In the genomic region with DNA sequence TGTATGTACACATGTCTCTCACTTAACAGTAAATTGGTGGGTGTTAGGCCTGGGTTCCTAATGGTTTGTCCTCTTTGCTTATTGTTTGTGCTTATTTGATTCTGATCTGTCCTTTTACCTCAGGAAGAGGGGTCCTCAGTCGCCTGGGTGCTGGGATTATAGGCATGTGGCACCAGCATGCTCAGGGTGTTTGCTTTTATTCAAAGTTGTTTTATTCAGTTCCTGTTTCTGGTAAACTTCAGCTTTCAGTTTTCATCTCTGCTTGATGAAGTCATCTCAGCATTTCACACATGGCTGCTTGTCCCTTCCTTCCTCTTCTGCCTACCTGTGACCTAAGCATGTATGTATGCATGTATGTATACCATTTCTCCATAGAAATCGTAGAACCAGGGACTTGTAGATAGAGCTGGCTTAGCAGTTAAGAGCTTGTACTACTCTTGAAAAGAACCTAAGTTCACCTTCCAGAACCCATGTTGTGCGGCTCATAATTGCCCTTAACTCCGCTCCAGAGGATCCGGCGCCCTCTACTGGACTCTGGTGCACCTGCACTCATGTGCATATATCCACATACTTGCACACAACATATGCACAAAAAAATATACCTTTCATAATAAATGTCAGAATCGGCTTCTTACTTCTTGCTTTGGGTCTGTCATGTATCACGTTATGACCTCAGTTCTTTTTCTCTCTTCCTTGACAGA, we compare ENCODE assay signal across 11 mouse cellular contexts. TPM values are rescaled to one million over a fixed set of nuclear protein-coding genes. Genes with fewer than 3 reads are reported as not detected.
DNase-seq lines count a peak whose midpoint lies in the region; ATAC-seq and TF ChIP-seq lines count a peak whose summit lies in the region.
"Had no signal": no experiment of that assay in that cellular context is flagged by ENCODE, and none has a peak within 500 bp of the region (broad histone marks: within the 10 kb centered on the region; RNA-seq: fewer than 3 reads in every experiment).

No protein-coding gene starts in this region.

- DNase-seq in forebrain, embryonic 11.5 days (ENCODE audit: low spot score), result peak; percentile 46
- no peak for DNase-seq in forebrain, embryonic 10.5 days (ENCODE audit: extremely low spot score, low spot score)
- no peak for DNase-seq in lung, postnatal 0 days (ENCODE audit: low spot score)
- no peak for DNase-seq in lung, postnatal 10 days
- DNase-seq in brain, embryonic 14.5 days (ENCODE audit: low read depth), result no peak
- DNase-seq in urinary bladder, postnatal 4 days (ENCODE audit: low spot score in 2 of 2), result no peak
- no peak for DNase-seq in kidney, postnatal 14 days
- DNase-seq: adrenal gland, postnatal 14 days had no signal

- H3K27ac ChIP-seq in forebrain, embryonic 11.5 days (ENCODE audit: low read depth, low read length), result no peak overlapping the region
- no peak overlapping the region for H3K27ac ChIP-seq in forebrain, embryonic 10.5 days
- H3K27ac ChIP-seq in lung, postnatal 0 days (ENCODE audit: low read length), result no peak overlapping the region
- no peak overlapping the region for H3K27ac ChIP-seq in small intestine, adult 2 months (ENCODE audit: insufficient read depth, low read depth, low read length)
- H3K27ac ChIP-seq: hindbrain, embryonic 10.5 days; neural tube, embryonic 12.5 days had no signal

- H3K4me2 ChIP-seq in forebrain, embryonic 11.5 days (ENCODE audit: low read depth, low read length, severe bottlenecking), result no peak overlapping the region
- no peak overlapping the region for H3K4me2 ChIP-seq in lung, postnatal 0 days (replicated peaks; ENCODE audit: low read depth, low read length)
- H3K4me2 ChIP-seq: neural tube, embryonic 12.5 days had no signal

- WGBS in forebrain, embryonic 11.5 days, result 96% methylated on average over 8 of the region's 8 CpGs
- WGBS in forebrain, embryonic 10.5 days, result 94% methylated on average over 8 of the region's 8 CpGs
- 97% methylated on average over 8 of the region's 8 CpGs for WGBS in lung, postnatal 0 days
- WGBS in small intestine, adult 2 months, result 95% methylated on average over 8 of the region's 8 CpGs

- no peaks in the 10 kb centered on the region for H3K36me3 ChIP-seq in forebrain, embryonic 11.5 days (ENCODE audit: control insufficient read depth, insufficient read depth, low read length)
- peaks cover 60% of the 10 kb centered on the region for H3K36me3 ChIP-seq in forebrain, embryonic 10.5 days (replicated peaks)
- no peaks in the 10 kb centered on the region for H3K36me3 ChIP-seq in lung, postnatal 0 days (ENCODE audit: insufficient read depth, low read length)
- H3K36me3 ChIP-seq in small intestine, adult 2 months (ENCODE audit: control insufficient read depth, insufficient read depth, low read length), result no peaks in the 10 kb centered on the region

- no peak for TF ChIP-seq POLR2A in brain, embryonic 14.5 days (IDR thresholded peaks at IDR 0.05; ENCODE audit: borderline replicate concordance, extremely low read depth, insufficient read depth, insufficient read length, poor library complexity, severe bottlenecking)
- no peak for TF ChIP-seq POLR2A in small intestine, adult 2 months (IDR thresholded peaks at IDR 0.05; ENCODE audit: low read depth, low read length)

- H3K4me1 ChIP-seq in forebrain, embryonic 11.5 days (replicated peaks; ENCODE audit: control insufficient read depth, insufficient read depth, low read length), result no peaks in the 10 kb centered on the region
- H3K4me1 ChIP-seq in forebrain, embryonic 10.5 days, result peaks cover 19% of the 10 kb centered on the region
- no peaks in the 10 kb centered on the region for H3K4me1 ChIP-seq in lung, postnatal 0 days (ENCODE audit: insufficient read depth, low read depth, low read length)
- peaks cover 5% of the 10 kb centered on the region; the same call in 1 of the 2 replicates for H3K4me1 ChIP-seq in small intestine, adult 2 months (ENCODE audit: control insufficient read depth, insufficient read depth, insufficient read length, low read length)

- H3K4me3 ChIP-seq in forebrain, embryonic 11.5 days (ENCODE audit: low read depth, low read length), result no peak overlapping the region
- H3K4me3 ChIP-seq in forebrain, embryonic 10.5 days, result no peak overlapping the region
- H3K4me3 ChIP-seq in lung, postnatal 0 days (ENCODE audit: low read depth, low read length), result no peak overlapping the region
- H3K4me3 ChIP-seq in small intestine, adult 2 months (ENCODE audit: low read depth, low read length), result no peak overlapping the region
- H3K4me3 ChIP-seq: neural tube, embryonic 12.5 days had no signal

- TF ChIP-seq CTCF in lung, postnatal 0 days (IDR thresholded peaks at IDR 0.05), result peak; percentile 41
- peak; percentile 43; the same call in 1 of the 2 replicates for TF ChIP-seq CTCF in brain, embryonic 14.5 days (IDR thresholded peaks at IDR 0.05; ENCODE audit: borderline replicate concordance, extremely low read depth, insufficient read depth, insufficient read length)
- peak; percentile 38; the same call in 1 of the 2 replicates for TF ChIP-seq CTCF in small intestine, adult 2 months (IDR thresholded peaks at IDR 0.05; ENCODE audit: extremely low read depth, insufficient read length, insufficient replicate concordance, low read depth, low read length)

- TF ChIP-seq EP300 in lung, postnatal 0 days (IDR thresholded peaks at IDR 0.05), result no peak

- no peaks in the 10 kb centered on the region; the same call in 1 of the 2 replicates for H3K27me3 ChIP-seq in forebrain, embryonic 11.5 days (ENCODE audit: control insufficient read depth, insufficient read depth, low read length)
- peaks cover 14% of the 10 kb centered on the region for H3K27me3 ChIP-seq in forebrain, embryonic 10.5 days (ENCODE audit: poor library complexity, severe bottlenecking)
- no peaks in the 10 kb centered on the region for H3K27me3 ChIP-seq in lung, postnatal 0 days (replicated peaks; ENCODE audit: insufficient read depth, low read length)
- H3K27me3 ChIP-seq in small intestine, adult 2 months (ENCODE audit: control insufficient read depth, insufficient read depth, low read length), result peaks cover 9% of the 10 kb centered on the region
- H3K27me3 ChIP-seq: neural tube, embryonic 12.5 days had no signal

- no peak overlapping the region for H3K9ac ChIP-seq in forebrain, embryonic 11.5 days (ENCODE audit: low read length)
- H3K9ac ChIP-seq in lung, postnatal 0 days (replicated peaks; ENCODE audit: low read depth), result no peak overlapping the region
- H3K9ac ChIP-seq: neural tube, embryonic 12.5 days had no signal

- no peaks in the 10 kb centered on the region; the same call in 1 of the 2 replicates for H3K9me3 ChIP-seq in forebrain, embryonic 11.5 days (ENCODE audit: control insufficient read depth, low read length)
- peaks cover 13% of the 10 kb centered on the region for H3K9me3 ChIP-seq in forebrain, embryonic 10.5 days
- no peaks in the 10 kb centered on the region for H3K9me3 ChIP-seq in lung, postnatal 0 days (ENCODE audit: low read length)

- ATAC-seq in forebrain, embryonic 11.5 days (replicated peaks; ENCODE audit: low FRiP score), result no peak
- ATAC-seq in lung, postnatal 0 days, result no peak

RNA-seq across cellular contexts. Expression of a gene that starts 8.2 kb away (rescaled TPM):
- 60.8 and 62.7 TPM in 2 replicates for polyA plus RNA-seq in forebrain, embryonic 11.5 days (2014; fragmentation: Nextera tagmentation; extraction: Ambion mirVana)
- polyA plus RNA-seq in forebrain, embryonic 10.5 days (2016; fragmentation: Nextera tagmentation; extraction: Ambion mirVana), result 54.9 and 57.0 TPM in 2 replicates
- polyA plus RNA-seq in lung, postnatal 0 days (2015; fragmentation: Nextera tagmentation; extraction: Ambion mirVana), result 31.5 and 36.9 TPM in 2 replicates
- polyA plus RNA-seq in brain, embryonic 14.5 days (2012; rRNA removed), result 27.3 and 32.9 TPM in 2 replicates
- polyA plus RNA-seq in small intestine, adult 2 months (2012; rRNA removed), result 4.4 and 4.8 TPM in 2 replicates

RNA-seq across cellular contexts. Expression of a gene that starts 52.2 kb away (rescaled TPM):
- polyA plus RNA-seq in forebrain, embryonic 11.5 days (2014; fragmentation: Nextera tagmentation; extraction: Ambion mirVana), result 36.4 and 39.0 TPM in 2 replicates
- 61.3 and 64.0 TPM in 2 replicates for polyA plus RNA-seq in forebrain, embryonic 10.5 days (2016; fragmentation: Nextera tagmentation; extraction: Ambion mirVana)
- polyA plus RNA-seq in lung, postnatal 0 days (2015; fragmentation: Nextera tagmentation; extraction: Ambion mirVana), result 31.0 and 31.5 TPM in 2 replicates
- polyA plus RNA-seq in brain, embryonic 14.5 days (2012; rRNA removed), result 37.6 and 51.0 TPM in 2 replicates
- polyA plus RNA-seq in small intestine, adult 2 months (2012; rRNA removed), result 6.6 and 9.7 TPM in 2 replicates

RNA-seq across cellular contexts. Expression of a gene that starts 52.3 kb away (rescaled TPM):
- 27.0 and 33.4 TPM in 2 replicates for polyA plus RNA-seq in forebrain, embryonic 11.5 days (2014; fragmentation: Nextera tagmentation; extraction: Ambion mirVana)
- polyA plus RNA-seq in forebrain, embryonic 10.5 days (2016; fragmentation: Nextera tagmentation; extraction: Ambion mirVana), result 33.2 and 36.6 TPM in 2 replicates
- 27.3 and 29.7 TPM in 2 replicates for polyA plus RNA-seq in lung, postnatal 0 days (2015; fragmentation: Nextera tagmentation; extraction: Ambion mirVana)
- polyA plus RNA-seq in brain, embryonic 14.5 days (2012; rRNA removed), result 27.9 and 30.7 TPM in 2 replicates
- polyA plus RNA-seq in small intestine, adult 2 months (2012; rRNA removed), result 35.9 and 54.6 TPM in 2 replicates
